Mouse (Mus musculus): ENCODE measurements around the gene Spata48. TPM values are rescaled to one million over a fixed set of nuclear protein-coding genes. Genes with fewer than 3 reads are reported as not detected.

Spata48 gene
- 1 to 10 TPM; 1.5 to 2.0 TPM for total RNA-seq (2021)
- long read RNA-seq, experiment 1, partial matches to known transcripts, result 0 of 2 reads
- long read RNA-seq, experiment 1, other reads (novel, unspliced or antisense), result 2 of 2 reads
- long read RNA-seq, experiment 2, partial matches to known transcripts, result 0 of 3 reads
- long read RNA-seq, experiment 2, other reads (novel, unspliced or antisense), result 3 of 3 reads

- peak; percentile 75 to 84 for DNase-seq (ENCODE audit: low spot score in 2 of 2)
- TF ChIP-seq CTCF (conservative IDR thresholded peaks at IDR 0.05), result peak; percentile 76
- Histone ChIP-seq H3K4me3 (peak within 1 kb of the TSS; percentile 62), H3K27ac (peak within 1 kb of the TSS; percentile 77)
Measured at GRCm38 (mm10) chr11:11461635-11462560, at the start of gene Spata48, which contains the start of gene Zpbp. Gene Spata48 (plus strand): TSS chr11:11462094. Gene Zpbp (minus strand): TSS chr11:11462408.

- no peak for DNase-seq (ENCODE audit: low spot score in 2 of 2)
- no peak overlapping the region for H3K27ac ChIP-seq
- no peak overlapping the region for H3K4me3 ChIP-seq
- TF ChIP-seq CTCF (conservative IDR thresholded peaks at IDR 0.05), result no peak
Measured at GRCm38 (mm10) chr11:11414188-11414587, 47.7 kb upstream of the Spata48 start.

GRCm38 (mm10) chr11:11417356-11417755 lies 44.5 kb upstream of the Spata48 start:
- TF ChIP-seq CTCF (conservative IDR thresholded peaks at IDR 0.05), result no peak
- no peak overlapping the region for H3K4me3 ChIP-seq
- no peak for DNase-seq (ENCODE audit: low spot score in 2 of 2)

GRCm38 (mm10) chr11:11455037-11455436 lies 6.9 kb upstream of the Spata48 start:
- TF ChIP-seq CTCF (conservative IDR thresholded peaks at IDR 0.05), result peak; percentile 79
- DNase-seq (ENCODE audit: low spot score in 2 of 2), result no peak
- H3K27ac ChIP-seq, result no peak overlapping the region
- no peak overlapping the region for H3K4me3 ChIP-seq

More at GRCm38 (mm10) chr11:11417356-11417755, 44.5 kb upstream of the Spata48 start:
- no peak overlapping the region for H3K27ac ChIP-seq

- TF ChIP-seq CTCF (conservative IDR thresholded peaks at IDR 0.05), result no peak
- no peak for DNase-seq (ENCODE audit: low spot score in 2 of 2)
- no peak overlapping the region for H3K27ac ChIP-seq
- peak overlapping the region; percentile 62 for H3K4me3 ChIP-seq
Measured at GRCm38 (mm10) chr11:11462561-11462890, 632 bp downstream of the Spata48 start.

GRCm38 (mm10) chr11:11468924-11469323 lies 7.0 kb downstream of the Spata48 start:
- TF ChIP-seq CTCF (conservative IDR thresholded peaks at IDR 0.05), result no peak
- DNase-seq (ENCODE audit: low spot score in 2 of 2), result no peak
- Histone ChIP-seq H3K27ac (no peak overlapping the region), H3K4me3 (no peak overlapping the region)

- no peak overlapping the region for H3K4me3 ChIP-seq
- DNase-seq (ENCODE audit: low spot score in 2 of 2), result no peak
- no peak overlapping the region for H3K27ac ChIP-seq
- no peak for TF ChIP-seq CTCF (conservative IDR thresholded peaks at IDR 0.05)
Measured at GRCm38 (mm10) chr11:11484378-11484777, 22.5 kb downstream of the Spata48 start.

GRCm38 (mm10) chr11:11492044-11492443 lies 30.1 kb downstream of the Spata48 start:
- no peak for DNase-seq (ENCODE audit: low spot score in 2 of 2)
- H3K27ac ChIP-seq, result no peak overlapping the region
- H3K4me3 ChIP-seq, result no peak overlapping the region
- no peak for TF ChIP-seq CTCF (conservative IDR thresholded peaks at IDR 0.05)

GRCm38 (mm10) chr11:11495697-11496096 lies 33.8 kb downstream of the Spata48 start:
- H3K27ac ChIP-seq, result no peak overlapping the region
- no peak for DNase-seq (ENCODE audit: low spot score in 2 of 2)
- H3K4me3 ChIP-seq, result no peak overlapping the region
- no peak for TF ChIP-seq CTCF (conservative IDR thresholded peaks at IDR 0.05)

GRCm38 (mm10) chr11:11499944-11500343 lies 38.0 kb downstream of the Spata48 start:
- Histone ChIP-seq H3K4me3 (no peak overlapping the region), H3K27ac (no peak overlapping the region)
- DNase-seq (ENCODE audit: low spot score in 2 of 2), result peak in 1 of 2 experiments; percentile 31
- peak; percentile 85 for TF ChIP-seq CTCF (conservative IDR thresholded peaks at IDR 0.05)

- Histone ChIP-seq H3K4me3 (no peak overlapping the region), H3K27ac (no peak overlapping the region)
- DNase-seq (ENCODE audit: low spot score in 2 of 2), result no peak
- no peak for TF ChIP-seq CTCF (conservative IDR thresholded peaks at IDR 0.05)
Measured at GRCm38 (mm10) chr11:11506187-11506586, 44.3 kb downstream of the Spata48 start.

GRCm38 (mm10) chr11:11509413-11509812 lies 47.5 kb downstream of the Spata48 start:
- TF ChIP-seq CTCF (conservative IDR thresholded peaks at IDR 0.05), result no peak
- Histone ChIP-seq H3K27ac (no peak overlapping the region), H3K4me3 (no peak overlapping the region)
- DNase-seq (ENCODE audit: low spot score in 2 of 2), result no peak

GRCm38 (mm10) chr11:11512056-11512455 lies 50.2 kb downstream of the Spata48 start:
- no peak overlapping the region for H3K27ac ChIP-seq
- no peak overlapping the region for H3K4me3 ChIP-seq
- no peak for TF ChIP-seq CTCF (conservative IDR thresholded peaks at IDR 0.05)
- DNase-seq (ENCODE audit: low spot score in 2 of 2), result no peak
